Mouse (Mus musculus) hindbrain, embryonic 16.5 days (tissue): Measurements from ENCODE around the gene Stk11. TPM values are rescaled to one million over a fixed set of nuclear protein-coding genes. Genes with fewer than 3 reads are reported as not detected.
A peak's percentile ranks its signal among the peaks of the same experiment; 100 is the strongest.

ENCODE experiments used
- ATAC-seq: fragments of 200-750 bp; cut with Nextera tagmentation; 2 replicates; pipeline ENCODE4 v1.8.0; 2017; ENCODE audit warnings: moderate TSS enrichment, moderate library complexity
- H3K27ac ChIP-seq: fragments of 300-500 bp; sonication (generic); 2 replicates; pipeline ENCODE4 v1.5.1; 2014; ENCODE audit warnings: low read depth, mild to moderate bottlenecking, control low read depth, low read length, moderate library complexity
- H3K27me3 ChIP-seq: fragments of 300-500 bp; sonication (generic); replicated peaks from 2 replicates; pipeline ENCODE4 v1.6.1; 2014; ENCODE audit warnings: low read length; ENCODE audit not compliant: control insufficient read depth, insufficient read depth
- H3K36me3 ChIP-seq: fragments of 300-500 bp; sonication (generic); 2 replicates; pipeline ENCODE4 v1.6.1; 2014; ENCODE audit warnings: mild to moderate bottlenecking, low read length, moderate library complexity, mixed read lengths; ENCODE audit not compliant: control insufficient read depth, insufficient read depth
- H3K4me1 ChIP-seq: fragments of 300-500 bp; sonication (generic); 2 replicates; pipeline ENCODE4 v1.6.1; 2014; ENCODE audit warnings: low read depth, low read length; ENCODE audit not compliant: control insufficient read depth, insufficient read depth
- H3K4me2 ChIP-seq: fragments of 300-500 bp; sonication (generic); 2 replicates; pipeline ENCODE4 v1.6.1; 2014; ENCODE audit warnings: mild to moderate bottlenecking, low read length, control low read depth, moderate library complexity
- H3K4me3 ChIP-seq: fragments of 300-500 bp; sonication (generic); 2 replicates; pipeline ENCODE4 v1.5.1; 2014; ENCODE audit warnings: mild to moderate bottlenecking, low read length, control low read depth, moderate library complexity
- H3K9ac ChIP-seq: fragments of 300-500 bp; sonication (generic); 2 replicates; pipeline ENCODE4 v1.6.1; 2014; ENCODE audit warnings: low read depth, mild to moderate bottlenecking, control low read depth, low read length, moderate library complexity
- H3K9me3 ChIP-seq: fragments of 300-500 bp; sonication (generic); 2 replicates; pipeline ENCODE4 v1.6.1; 2014; ENCODE audit warnings: mild to moderate bottlenecking, low read length, moderate library complexity; ENCODE audit not compliant: control insufficient read depth
- WGBS: fragments of 180-500 bp; shearing (Covaris S2); extraction: QIAGEN DNeasy Blood & Tissue Kit; methylation state at CpG from one replicate; pipeline ENCODE4 v1.1.7; 2014; 5-methylcytosine and 5-hydroxymethylcytosine counted together
- polyA plus RNA-seq: library from polyadenylated mRNA; unstranded; fragments of >200 nt; fragmentation: Nextera tagmentation; extraction: Ambion mirVana; gene quantifications from 2 replicates; pipeline ENCODE4 v1.2.1, GENCODE M21; 2015

Gene Stk11
- polyA plus RNA-seq, 1 experiment from 2014 or later = 17.7 TPM

DNA sequence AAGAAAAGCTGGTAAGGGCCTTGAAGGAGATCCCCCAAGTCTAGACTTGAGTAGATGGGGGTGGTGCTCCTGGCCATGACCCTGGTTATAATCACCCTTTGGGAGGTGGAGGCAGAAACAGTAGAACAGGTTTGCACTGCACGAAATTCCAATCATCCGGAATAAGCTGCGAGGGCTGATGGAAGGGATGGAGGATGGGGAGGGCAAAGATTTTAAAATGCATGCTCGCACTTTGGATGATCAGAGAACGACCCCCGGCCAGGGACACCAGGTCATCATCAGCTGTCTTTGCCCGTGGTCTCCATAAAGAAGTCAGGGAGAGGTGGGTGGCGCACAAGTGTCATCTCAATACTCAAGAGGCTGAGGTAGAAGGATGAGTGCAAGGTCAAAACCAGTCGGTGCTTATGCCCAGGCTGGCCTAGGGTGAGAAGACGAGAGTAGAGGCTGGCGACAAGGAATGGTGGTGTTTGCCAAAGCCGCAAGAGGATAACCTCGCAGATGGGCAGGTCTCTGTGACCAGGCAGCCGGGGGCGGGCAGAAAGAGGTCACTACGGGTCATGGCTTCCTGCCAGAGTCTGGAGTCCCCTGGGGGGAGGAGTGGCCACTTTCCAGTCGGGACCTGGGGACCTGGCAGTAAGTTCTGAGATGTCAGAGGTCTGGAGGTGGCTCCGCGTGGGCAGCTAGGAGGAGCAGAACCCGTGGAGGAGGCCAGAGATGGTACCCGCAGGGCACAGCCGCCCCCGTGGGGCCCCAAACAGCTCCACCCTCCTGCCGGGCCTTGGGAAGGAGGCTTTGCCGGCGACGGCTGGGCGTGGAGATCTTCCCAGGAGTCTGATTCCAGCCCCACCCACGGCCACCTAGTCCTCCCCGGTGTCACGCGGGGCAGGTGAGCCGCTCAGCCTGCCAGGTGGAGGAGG, 45.1 kb downstream of the Stk11 start:
- Histone ChIP-seq H3K4me1 (peaks cover 56% of the 10 kb centered on the region), H3K27ac (peak overlapping the region; percentile 91), H3K9me3 (no peaks in the 10 kb centered on the region), H3K9ac (peak overlapping the region; percentile 58), H3K27me3 (no peaks in the 10 kb centered on the region), H3K4me3 (peak overlapping the region; percentile 51; the same call in 1 of the 2 replicates), H3K36me3 (peaks cover 19% of the 10 kb centered on the region), H3K4me2 (peak overlapping the region; percentile 80)
- WGBS = 3% methylated on average over 33 of the region's 33 CpGs
- ATAC-seq = no peak

DNA sequence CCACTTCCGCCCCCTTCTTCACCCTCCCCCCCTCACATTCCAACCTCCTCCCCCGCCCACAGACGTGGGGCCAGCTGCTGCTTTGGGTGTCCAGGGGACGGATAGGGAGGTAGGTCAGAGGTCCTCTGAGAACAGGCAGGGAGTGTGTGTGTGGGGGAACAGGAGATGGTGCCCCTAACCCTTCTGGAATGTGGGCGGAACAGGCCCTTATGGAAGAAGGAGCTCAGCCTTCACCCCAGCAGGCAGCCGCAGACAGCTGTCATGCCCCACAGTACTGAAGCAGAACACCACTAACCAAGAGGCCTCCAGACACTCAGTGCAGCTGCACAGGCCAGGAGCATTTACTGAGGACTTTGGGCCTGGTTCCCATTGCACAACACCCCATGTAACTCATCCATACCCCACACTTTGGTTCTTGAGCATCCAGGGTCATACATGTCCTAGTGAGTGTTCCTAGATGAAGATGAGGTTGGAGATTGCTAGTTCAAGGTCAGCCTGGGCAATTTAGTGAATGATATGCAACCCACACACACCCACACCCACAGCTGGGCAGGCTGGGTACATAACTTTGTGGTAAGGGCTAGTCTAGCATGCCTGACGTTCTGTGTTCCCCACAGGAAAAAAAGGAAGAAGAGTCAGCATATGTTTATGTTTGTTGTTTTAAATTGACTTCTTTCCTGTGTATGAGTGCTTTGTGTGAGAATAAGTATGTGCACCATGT, 46.1 kb downstream of the Stk11 start:
- Histone ChIP-seq H3K4me2 (peak overlapping the region; percentile 80; the same call in 1 of the 2 replicates), H3K36me3 (peaks cover 10% of the 10 kb centered on the region), H3K9me3 (no peaks in the 10 kb centered on the region), H3K4me3 (no peak overlapping the region), H3K4me1 (peaks cover 61% of the 10 kb centered on the region), H3K9ac (peak overlapping the region; percentile 22; the same call in 1 of the 2 replicates), H3K27me3 (no peaks in the 10 kb centered on the region), H3K27ac (peak overlapping the region; percentile 91; the same call in 1 of the 2 replicates)
- WGBS = 13% methylated on average over 7 of the region's 7 CpGs
- no peak for ATAC-seq

DNA sequence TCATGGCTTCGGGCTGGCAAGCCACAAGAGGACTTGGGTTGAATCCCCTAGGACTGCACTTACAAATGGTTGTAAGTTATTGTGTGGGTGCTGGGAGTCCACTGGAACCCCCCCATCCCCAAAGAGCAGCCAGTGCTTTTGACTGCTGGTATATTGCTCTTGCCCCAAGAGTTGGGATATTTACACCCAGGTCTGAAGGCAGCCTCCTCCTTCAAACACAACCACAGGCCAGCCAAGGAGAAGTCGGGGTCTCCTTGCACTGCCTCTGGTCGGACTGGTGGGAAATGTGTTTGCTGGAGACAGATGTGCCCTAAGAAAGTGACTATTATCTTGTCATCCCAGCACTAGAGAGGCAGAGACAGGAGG, 46.6 kb downstream of the Stk11 start:
- Histone ChIP-seq H3K36me3 (peaks cover 5% of the 10 kb centered on the region), H3K9me3 (no peaks in the 10 kb centered on the region), H3K4me1 (peaks cover 60% of the 10 kb centered on the region), H3K27ac (no peak overlapping the region), H3K4me2 (no peak overlapping the region), H3K9ac (no peak overlapping the region), H3K4me3 (no peak overlapping the region), H3K27me3 (no peaks in the 10 kb centered on the region)
- no peak for ATAC-seq
- 79% methylated on average over 3 of the region's 3 CpGs for WGBS

DNA sequence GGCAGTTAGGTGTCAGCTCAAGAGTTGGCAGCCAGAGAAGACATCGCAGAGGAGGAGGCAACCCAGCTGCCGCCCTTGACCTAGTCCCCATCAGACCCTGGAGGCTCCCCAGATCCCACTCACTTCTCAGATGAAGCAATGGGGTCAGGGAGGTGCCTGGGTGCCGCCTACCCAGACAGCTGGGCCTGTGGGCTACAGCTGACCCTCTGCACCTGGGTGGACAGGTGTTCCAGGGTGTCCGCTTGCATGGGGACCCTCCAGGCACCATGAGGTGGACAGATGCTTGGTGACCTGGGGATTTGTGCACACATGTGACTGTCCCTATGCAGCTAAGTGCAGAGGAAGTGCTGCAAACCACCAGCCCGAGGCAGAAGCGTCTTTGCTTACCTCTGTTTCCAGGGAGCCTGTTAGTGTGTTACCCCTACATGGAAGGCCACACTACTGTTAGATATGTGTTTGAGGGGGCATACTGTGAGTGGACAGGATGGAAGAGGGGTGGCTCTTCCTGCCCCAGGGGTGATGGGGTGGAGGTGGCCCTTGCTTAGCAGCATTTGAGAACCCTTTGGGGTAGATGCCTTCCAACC, 47.2 kb downstream of the Stk11 start:
- Histone ChIP-seq H3K27me3 (no peaks in the 10 kb centered on the region), H3K9me3 (no peaks in the 10 kb centered on the region), H3K4me3 (no peak overlapping the region), H3K36me3 (no peaks in the 10 kb centered on the region), H3K9ac (peak overlapping the region; percentile 22; the same call in 1 of the 2 replicates), H3K4me1 (peaks cover 56% of the 10 kb centered on the region), H3K27ac (no peak overlapping the region), H3K4me2 (no peak overlapping the region)
- WGBS = 72% methylated on average over 6 of the region's 6 CpGs
- ATAC-seq = no peak

DNA sequence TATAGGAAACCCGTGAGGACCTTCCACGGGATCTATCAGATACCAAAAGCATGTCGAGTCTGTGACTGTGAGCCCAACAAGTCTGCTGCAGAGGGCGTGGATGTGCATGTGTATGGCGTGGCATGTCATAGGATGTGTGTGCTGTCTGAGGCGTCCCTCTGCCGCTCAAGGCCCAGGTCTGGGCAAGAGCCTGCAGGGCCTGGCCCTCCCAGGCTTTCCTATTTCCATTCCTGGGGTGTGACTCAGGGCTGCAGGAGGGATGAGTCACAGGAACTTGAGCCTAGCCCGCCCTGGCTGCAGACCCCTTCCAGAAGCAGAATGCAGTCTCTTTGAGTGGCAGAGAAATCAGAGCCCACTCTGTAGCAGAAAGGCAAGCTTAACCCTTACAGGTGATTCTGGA, 48.1 kb downstream of the Stk11 start:
- peak overlapping the region; percentile 95 for H3K4me2 ChIP-seq
- H3K4me1 ChIP-seq = peaks cover 57% of the 10 kb centered on the region
- peak overlapping the region; percentile 18; the same call in 1 of the 2 replicates for H3K9ac ChIP-seq
- H3K9me3 ChIP-seq = no peaks in the 10 kb centered on the region
- ATAC-seq = no peak
- WGBS = 82% methylated on average over 8 of the region's 8 CpGs
- H3K27me3 ChIP-seq = no peaks in the 10 kb centered on the region
- H3K36me3 ChIP-seq = no peaks in the 10 kb centered on the region
- no peak overlapping the region for H3K4me3 ChIP-seq
- no peak overlapping the region; the same call in 1 of the 2 replicates for H3K27ac ChIP-seq

DNA sequence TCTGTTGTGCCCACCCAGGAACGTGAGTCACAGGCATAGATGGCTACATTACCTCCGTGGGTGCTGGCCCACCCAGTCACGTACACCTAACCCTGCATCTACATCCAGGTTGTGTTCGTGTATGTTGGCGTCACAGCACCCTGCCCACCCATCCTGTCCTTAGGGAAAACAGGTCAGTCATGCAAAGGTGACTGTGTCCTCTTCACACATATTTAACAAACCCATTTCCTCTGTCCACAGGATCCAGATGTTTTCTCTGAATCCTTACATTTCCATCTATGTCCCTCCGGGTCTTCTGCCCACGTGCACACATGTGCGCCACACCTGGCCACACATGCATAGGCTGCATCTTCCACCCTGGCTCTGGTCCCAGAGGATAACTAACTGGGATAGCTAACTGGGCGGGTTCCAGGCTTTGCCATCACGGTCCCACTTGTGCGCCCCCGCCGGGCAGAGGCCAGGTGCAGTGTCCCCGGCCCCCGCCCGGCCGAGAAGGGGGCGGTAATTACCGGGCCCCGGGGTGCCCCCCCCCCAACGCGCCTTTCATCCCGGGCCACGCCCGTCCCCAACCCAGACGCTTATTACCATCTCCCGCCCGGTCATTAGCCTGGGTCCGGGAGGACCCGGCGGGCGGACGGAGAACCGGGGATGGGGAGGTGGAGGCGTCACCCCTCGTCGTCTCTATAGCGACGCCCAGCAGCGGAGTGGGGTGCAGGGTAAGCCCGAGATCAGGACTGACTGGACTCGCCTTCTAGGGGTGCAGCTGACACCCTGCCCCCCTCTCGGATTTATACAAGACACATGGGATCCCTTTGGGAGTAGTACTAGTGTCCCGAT, 48.8 kb downstream of the Stk11 start:
- WGBS = 13% methylated on average over 37 of the region's 44 CpGs
- no peaks in the 10 kb centered on the region for H3K27me3 ChIP-seq
- H3K4me1 ChIP-seq = peaks cover 57% of the 10 kb centered on the region

DNA sequence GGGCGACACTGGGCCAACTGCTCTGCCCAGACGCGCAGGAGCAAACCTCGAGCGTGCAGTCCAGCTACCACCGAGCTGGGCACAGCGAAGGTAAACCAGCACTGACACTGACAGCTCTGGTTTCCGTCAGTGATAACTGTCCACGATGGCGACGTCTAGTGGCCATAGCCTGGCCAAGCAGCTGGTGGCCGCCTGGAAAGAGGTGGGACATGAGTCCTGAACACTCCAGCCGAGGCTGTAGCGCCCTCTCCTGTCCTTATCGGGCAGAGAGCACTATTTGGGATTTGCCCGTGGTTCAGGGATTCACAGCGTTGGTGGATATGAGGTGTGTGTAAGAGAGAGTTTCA, 49.4 kb downstream of the Stk11 start:
- peak; percentile 67 for ATAC-seq
- WGBS = 0% methylated on average over 17 of the region's 17 CpGs
- H3K4me2 ChIP-seq = peak overlapping the region; percentile 95
- H3K27me3 ChIP-seq = no peaks in the 10 kb centered on the region
- peak overlapping the region; percentile 50 for H3K4me3 ChIP-seq
- H3K9me3 ChIP-seq = no peaks in the 10 kb centered on the region
- H3K9ac ChIP-seq = peak overlapping the region; percentile 83
- peaks cover 60% of the 10 kb centered on the region for H3K4me1 ChIP-seq
- peaks cover 3% of the 10 kb centered on the region for H3K36me3 ChIP-seq
- peak overlapping the region; percentile 90 for H3K27ac ChIP-seq

More for the DNA sequence above, 48.8 kb downstream of the Stk11 start:
- peak; percentile 7; the same call in 1 of the 2 replicates for ATAC-seq
- Histone ChIP-seq H3K4me3 (peak overlapping the region; percentile 50), H3K4me2 (peak overlapping the region; percentile 95), H3K9ac (peak overlapping the region; percentile 83), H3K27ac (peak overlapping the region; percentile 90), H3K36me3 (no peaks in the 10 kb centered on the region), H3K9me3 (no peaks in the 10 kb centered on the region)

DNA sequence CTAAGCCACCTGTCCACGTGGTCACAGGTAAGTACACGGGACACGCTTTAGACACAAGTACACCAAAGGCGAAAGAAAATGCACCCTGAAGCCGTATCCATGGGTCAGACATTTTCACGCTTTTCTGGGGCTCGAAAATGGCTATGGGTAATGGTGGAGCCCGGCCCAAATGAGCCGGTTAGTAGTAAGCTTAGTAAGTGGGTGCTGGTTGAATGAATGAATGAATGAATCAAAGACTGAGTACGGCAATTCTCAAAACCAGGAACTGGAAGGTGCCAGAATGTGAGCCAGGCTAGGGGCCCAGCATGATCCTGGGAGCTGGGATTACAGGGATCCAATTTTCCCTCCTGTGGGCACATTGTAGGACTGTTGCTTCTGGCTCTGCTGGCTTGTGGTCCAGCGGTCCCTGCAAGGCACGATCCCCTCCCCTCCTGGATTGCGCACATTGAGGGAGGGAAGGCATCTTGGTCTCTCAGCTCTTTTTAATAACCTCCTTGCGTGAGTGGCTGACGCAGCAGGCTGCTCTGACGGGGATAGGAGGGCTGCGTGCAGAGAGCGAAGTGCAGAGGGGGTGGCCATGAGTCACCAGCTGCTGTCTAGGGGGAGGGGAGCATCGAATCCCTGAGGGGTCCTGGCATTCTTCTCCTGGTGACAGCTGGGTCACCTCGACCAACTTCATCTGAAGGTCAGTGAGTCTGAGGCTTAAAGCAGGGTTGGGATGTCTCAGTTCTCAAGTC, 50.0 kb downstream of the Stk11 start, which contains the start of gene Cirbp:
Cirbp (plus strand) TSS at position 594 of the 737 bp plus-strand sequence.
- peak within 1 kb of the TSS; percentile 95 for H3K4me2 ChIP-seq
- H3K27ac ChIP-seq = peak within 1 kb of the TSS; percentile 90
- H3K36me3 ChIP-seq = peaks cover 8% of the 10 kb centered on the region
- no peaks in the 10 kb centered on the region for H3K9me3 ChIP-seq
- WGBS = 9% methylated on average over 20 of the region's 20 CpGs
- H3K9ac ChIP-seq = peak within 1 kb of the TSS; percentile 83
- ATAC-seq = no peak
- H3K4me3 ChIP-seq = peak within 1 kb of the TSS; percentile 50
- peaks cover 60% of the 10 kb centered on the region for H3K4me1 ChIP-seq
- H3K27me3 ChIP-seq = no peaks in the 10 kb centered on the region
